Mouse (Mus musculus) embryonic facial prominence, embryonic 15.5 days (tissue): Measurements from ENCODE around the gene Smug1. TPM values are rescaled to one million over a fixed set of nuclear protein-coding genes. Genes with fewer than 3 reads are reported as not detected.
A peak's percentile ranks its signal among the peaks of the same experiment; 100 is the strongest.

Experiments used
- ATAC-seq: fragments of 200-750 bp; cut with Nextera tagmentation; 2 replicates; pipeline ENCODE4 v1.8.0; 2017; ENCODE audit warnings: low read depth, moderate TSS enrichment; ENCODE audit not compliant: insufficient number of reproducible peaks, low FRiP score, low TSS enrichment
- H3K27ac ChIP-seq: fragments of 300-500 bp; sonication (generic); replicated peaks from 2 replicates; pipeline ENCODE4 v1.5.1; 2015; ENCODE audit warnings: mild to moderate bottlenecking, inconsistent platforms
- H3K27me3 ChIP-seq: fragments of 300-500 bp; sonication (generic); 2 replicates; pipeline ENCODE4 v1.6.1; 2015; ENCODE audit warnings: inconsistent platforms
- H3K36me3 ChIP-seq: fragments of 300-500 bp; sonication (generic); 2 replicates; pipeline ENCODE4 v1.6.1; 2015; ENCODE audit warnings: mild to moderate bottlenecking, inconsistent platforms
- H3K4me1 ChIP-seq: fragments of 300-500 bp; sonication (generic); 2 replicates; pipeline ENCODE4 v1.6.1; 2015; ENCODE audit warnings: inconsistent platforms
- H3K4me2 ChIP-seq: fragments of 300-500 bp; sonication (generic); replicated peaks from 2 replicates; pipeline ENCODE4 v1.6.1; 2015; ENCODE audit warnings: mild to moderate bottlenecking, inconsistent platforms
- H3K4me3 ChIP-seq: fragments of 300-500 bp; sonication (generic); replicated peaks from 2 replicates; pipeline ENCODE4 v1.5.1; 2015; ENCODE audit warnings: mild to moderate bottlenecking, inconsistent platforms
- H3K9ac ChIP-seq: fragments of 300-500 bp; sonication (generic); 2 replicates; pipeline ENCODE4 v1.6.1; 2015; ENCODE audit warnings: inconsistent platforms
- H3K9me3 ChIP-seq: fragments of 300-500 bp; sonication (generic); replicated peaks from 2 replicates; pipeline ENCODE4 v1.6.1; 2016; ENCODE audit warnings: inconsistent platforms
- WGBS: fragments of 180-500 bp; shearing (Covaris S2); methylation state at CpG from one replicate; pipeline ENCODE4 v1.1.7; 2015; 5-methylcytosine and 5-hydroxymethylcytosine counted together
- polyA plus RNA-seq: library from polyadenylated mRNA; unstranded; fragments of >200 nt; fragmentation: Nextera tagmentation; extraction: Ambion mirVana; gene quantifications from 2 replicates; pipeline ENCODE4 v1.2.1, GENCODE M21; 2015

Gene Smug1
- polyA plus RNA-seq, 1 experiment from 2014 or later = 17.9 TPM

DNA sequence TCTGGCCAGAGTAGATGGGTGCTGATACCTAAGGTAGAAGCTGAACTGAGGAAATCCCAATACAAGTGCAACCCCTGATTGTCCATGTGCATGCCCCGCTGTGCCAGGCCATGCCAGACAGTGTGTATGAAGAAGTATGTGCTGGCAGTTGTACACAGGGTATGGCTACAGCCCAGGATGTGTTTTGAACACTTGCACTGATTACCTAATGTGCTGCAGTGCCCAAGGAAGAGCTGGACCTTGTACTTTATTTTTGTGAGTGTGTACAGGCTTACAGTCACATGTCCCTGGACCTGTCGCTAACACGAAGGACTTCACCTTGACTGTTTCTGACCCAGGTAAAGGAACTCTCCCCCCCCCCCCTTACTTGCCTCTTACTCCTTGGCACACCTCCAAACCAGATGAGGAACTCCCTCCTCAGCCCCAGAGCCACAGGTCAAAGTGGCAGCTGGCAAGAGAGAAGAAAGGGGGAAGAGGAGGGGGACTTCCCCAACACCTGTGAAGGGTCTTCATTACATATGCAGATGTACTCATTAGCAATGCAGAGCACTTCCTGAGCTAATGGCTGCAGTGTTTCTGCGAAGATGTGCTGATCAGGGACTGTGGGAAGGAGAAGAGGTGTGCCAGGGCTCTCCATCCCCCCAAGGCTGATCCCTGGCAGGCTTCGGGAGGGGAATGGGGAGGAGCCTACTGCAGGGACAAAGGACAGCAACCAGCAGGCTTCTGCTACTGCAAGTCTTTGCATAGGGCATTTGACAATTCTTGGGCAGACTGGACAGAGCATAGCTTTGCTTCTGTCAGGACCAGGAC is 32.4 kb downstream of the Smug1 start:
- no peak overlapping the region for H3K4me3 ChIP-seq
- ATAC-seq = no peak
- no peak overlapping the region for H3K27ac ChIP-seq
- H3K36me3 ChIP-seq = no peaks in the 10 kb centered on the region
- 31% methylated on average over 5 of the region's 5 CpGs for WGBS
- peaks cover 59% of the 10 kb centered on the region for H3K27me3 ChIP-seq
- no peak overlapping the region for H3K4me2 ChIP-seq
- no peaks in the 10 kb centered on the region for H3K9me3 ChIP-seq
- no peak overlapping the region for H3K9ac ChIP-seq
- peaks cover 11% of the 10 kb centered on the region for H3K4me1 ChIP-seq

DNA sequence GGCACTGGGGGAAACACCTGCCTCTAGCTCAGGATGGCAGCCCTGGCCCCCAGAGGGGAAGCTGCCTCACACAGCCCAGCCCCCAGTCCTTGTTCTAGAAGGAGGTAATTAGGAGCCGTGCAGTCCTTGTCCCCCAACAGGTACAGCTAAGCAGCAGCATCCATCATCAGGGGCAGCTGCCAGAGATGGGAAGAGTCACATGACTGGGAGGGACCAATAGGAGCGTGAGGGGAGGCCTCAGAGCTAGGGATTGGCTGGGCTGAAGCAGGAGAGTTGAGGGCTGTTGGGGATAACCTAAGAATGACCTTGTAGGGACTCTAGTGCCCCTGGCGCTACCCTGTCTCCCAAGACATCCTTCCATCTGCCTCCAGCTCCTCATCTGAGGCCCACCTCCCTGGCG is 33.1 kb downstream of the Smug1 start:
- no peak overlapping the region for H3K4me2 ChIP-seq
- peaks cover 18% of the 10 kb centered on the region for H3K4me1 ChIP-seq
- WGBS = 20% methylated on average over 4 of the region's 4 CpGs
- no peak overlapping the region for H3K4me3 ChIP-seq
- H3K9ac ChIP-seq = no peak overlapping the region
- no peaks in the 10 kb centered on the region for H3K9me3 ChIP-seq
- no peak for ATAC-seq
- no peak overlapping the region for H3K27ac ChIP-seq
- no peaks in the 10 kb centered on the region for H3K36me3 ChIP-seq
- peaks cover 52% of the 10 kb centered on the region for H3K27me3 ChIP-seq

DNA sequence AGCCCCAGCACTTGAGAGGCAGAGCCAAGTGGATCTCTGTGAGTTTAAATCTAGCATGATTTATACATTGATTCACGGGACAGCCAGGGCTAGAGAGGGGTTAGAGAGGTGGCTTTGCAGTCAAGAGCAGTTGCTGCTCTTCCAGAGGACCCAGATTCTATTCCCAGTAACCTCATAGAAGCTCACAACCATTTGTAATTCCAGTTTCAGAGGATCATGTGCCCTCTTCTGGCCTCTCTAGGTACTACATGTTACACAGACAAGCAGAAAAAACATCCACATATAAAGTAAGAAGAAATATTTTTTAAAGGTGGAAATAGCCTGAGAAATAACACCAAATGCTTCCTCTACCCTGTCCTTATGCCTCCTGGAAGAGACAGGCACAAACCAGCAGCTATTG is 36.2 kb downstream of the Smug1 start:
- ATAC-seq = no peak
- H3K4me2 ChIP-seq = no peak overlapping the region
- no peaks in the 10 kb centered on the region for H3K36me3 ChIP-seq
- 63% methylated on average over 1 of the region's 1 CpGs for WGBS
- no peaks in the 10 kb centered on the region for H3K9me3 ChIP-seq
- H3K27ac ChIP-seq = no peak overlapping the region
- H3K4me1 ChIP-seq = peaks cover 32% of the 10 kb centered on the region
- no peak overlapping the region for H3K4me3 ChIP-seq
- H3K27me3 ChIP-seq = peaks cover 26% of the 10 kb centered on the region
- no peak overlapping the region for H3K9ac ChIP-seq

DNA sequence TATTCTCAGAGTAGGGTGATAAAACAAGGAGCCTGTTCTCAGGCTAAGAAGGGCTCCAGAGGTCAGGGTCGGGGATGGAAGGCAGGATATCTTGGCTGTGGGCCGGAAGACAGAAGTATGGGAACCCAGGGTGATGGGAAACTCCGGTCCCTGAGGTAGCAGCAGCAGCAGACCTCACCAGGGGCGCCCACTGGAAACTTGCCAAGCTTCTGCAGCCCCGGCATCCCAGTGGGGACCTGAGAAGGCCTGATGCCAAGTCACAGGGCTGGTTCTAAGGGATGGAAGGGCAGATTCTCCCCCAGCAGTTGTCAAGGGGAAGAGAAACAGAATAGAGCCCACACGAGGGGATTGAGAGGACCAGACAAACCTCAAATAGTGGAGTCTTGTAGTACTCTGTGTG is 37.6 kb downstream of the Smug1 start:
- no peak overlapping the region for H3K9ac ChIP-seq
- no peaks in the 10 kb centered on the region for H3K36me3 ChIP-seq
- H3K27ac ChIP-seq = peak overlapping the region; percentile 34; the same call in 1 of the 2 replicates
- no peaks in the 10 kb centered on the region for H3K9me3 ChIP-seq
- H3K4me2 ChIP-seq = no peak overlapping the region
- H3K4me1 ChIP-seq = peaks cover 22% of the 10 kb centered on the region
- no peak for ATAC-seq
- H3K27me3 ChIP-seq = peaks cover 26% of the 10 kb centered on the region
- 26% methylated on average over 6 of the region's 6 CpGs for WGBS
- H3K4me3 ChIP-seq = no peak overlapping the region

DNA sequence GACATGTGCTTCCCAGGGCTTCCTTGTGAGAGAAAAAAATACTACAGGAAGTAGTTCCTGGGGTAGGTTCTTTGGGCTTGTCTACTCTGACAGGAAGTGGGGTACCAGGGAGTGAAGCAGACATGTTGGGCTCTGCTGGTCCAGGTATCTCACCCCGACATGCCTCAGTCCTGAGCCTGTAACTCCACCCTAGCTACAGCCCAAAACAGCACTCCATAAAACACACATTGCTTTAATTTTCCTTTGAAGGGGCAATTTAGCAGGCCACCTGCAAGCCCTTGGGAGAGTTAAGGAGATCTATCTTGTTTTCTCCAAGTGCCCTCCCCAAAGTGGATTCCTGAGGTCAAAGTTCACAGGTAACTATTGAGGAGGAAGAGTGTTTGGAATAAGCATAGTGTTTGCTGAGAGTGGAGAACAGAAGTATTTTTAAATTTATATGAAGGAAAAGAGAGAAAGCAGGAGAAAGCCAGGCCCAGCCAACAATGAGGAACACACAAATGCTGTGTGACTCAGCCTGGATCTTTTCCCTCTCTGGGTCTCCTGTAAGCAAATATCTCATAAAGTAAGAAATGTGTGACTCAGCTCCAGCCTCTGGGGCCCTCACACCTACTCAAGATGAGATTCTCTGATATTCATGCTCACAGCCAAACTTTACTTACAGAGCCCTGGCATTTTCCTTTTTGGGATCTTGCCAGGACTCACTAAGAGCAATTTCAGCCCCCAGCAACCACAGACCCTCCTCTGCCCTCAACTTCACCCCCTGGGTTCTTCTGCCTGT is 38.6 kb downstream of the Smug1 start:
- Histone ChIP-seq H3K4me1 (peaks cover 22% of the 10 kb centered on the region), H3K9ac (no peak overlapping the region), H3K4me2 (no peak overlapping the region), H3K27ac (peak overlapping the region; percentile 44; the same call in 1 of the 2 replicates), H3K27me3 (peaks cover 26% of the 10 kb centered on the region), H3K9me3 (no peaks in the 10 kb centered on the region), H3K36me3 (no peaks in the 10 kb centered on the region), H3K4me3 (no peak overlapping the region)
- WGBS = 23% methylated on average over 1 of the region's 1 CpGs
- ATAC-seq = no peak

DNA sequence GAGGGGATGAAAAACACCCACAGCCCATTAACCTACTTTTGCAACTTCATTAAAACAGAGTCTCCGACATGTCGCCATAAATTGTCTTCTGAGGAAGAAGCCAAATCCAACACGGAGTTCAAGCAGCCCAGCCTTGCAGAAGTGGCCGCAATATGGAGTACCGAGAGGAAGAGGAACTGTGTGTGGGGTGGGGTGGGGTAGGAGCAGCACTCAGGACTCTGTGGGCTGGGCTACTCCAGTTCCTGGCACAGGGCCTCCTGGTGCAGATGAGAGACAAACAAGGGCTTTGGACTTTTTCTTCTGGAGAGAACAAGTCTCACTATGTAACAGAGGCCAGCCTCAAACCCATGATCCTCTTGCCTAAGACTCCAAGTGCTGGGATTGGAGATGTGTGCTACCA is 40.9 kb downstream of the Smug1 start:
- Histone ChIP-seq H3K9ac (no peak overlapping the region), H3K9me3 (no peaks in the 10 kb centered on the region), H3K4me2 (no peak overlapping the region), H3K4me3 (no peak overlapping the region), H3K4me1 (peaks cover 26% of the 10 kb centered on the region), H3K36me3 (no peaks in the 10 kb centered on the region), H3K27me3 (peaks cover 27% of the 10 kb centered on the region), H3K27ac (0 out of 2 replicates have a peak overlapping the region, but pooled peaks have one; percentile 5)
- ATAC-seq = no peak
- WGBS = 76% methylated on average over 5 of the region's 5 CpGs

DNA sequence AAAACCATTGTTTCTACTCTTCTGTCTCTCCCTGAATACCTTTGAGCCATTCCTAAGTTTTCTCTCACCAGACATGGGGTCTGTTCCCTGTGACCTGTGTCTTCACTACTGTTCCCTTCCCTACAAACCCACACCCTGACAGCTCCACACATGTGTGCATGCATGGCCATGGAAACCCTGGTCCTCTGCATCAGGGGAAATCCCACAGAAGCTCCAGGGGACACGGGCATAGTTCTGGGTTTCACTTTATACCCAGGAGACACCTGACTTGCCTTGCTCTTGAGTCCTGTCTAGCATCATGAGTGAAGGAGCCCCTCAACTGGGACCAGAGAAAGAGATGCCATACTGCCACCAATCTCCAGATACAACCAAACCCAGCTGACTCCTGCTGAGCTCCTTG is 42.6 kb downstream of the Smug1 start:
- 70% methylated on average over 1 of the region's 1 CpGs for WGBS
- Histone ChIP-seq H3K36me3 (no peaks in the 10 kb centered on the region), H3K9ac (no peak overlapping the region), H3K27me3 (peaks cover 29% of the 10 kb centered on the region), H3K9me3 (no peaks in the 10 kb centered on the region), H3K4me2 (no peak overlapping the region), H3K4me1 (peaks cover 38% of the 10 kb centered on the region), H3K27ac (no peak overlapping the region), H3K4me3 (no peak overlapping the region)
- no peak for ATAC-seq

DNA sequence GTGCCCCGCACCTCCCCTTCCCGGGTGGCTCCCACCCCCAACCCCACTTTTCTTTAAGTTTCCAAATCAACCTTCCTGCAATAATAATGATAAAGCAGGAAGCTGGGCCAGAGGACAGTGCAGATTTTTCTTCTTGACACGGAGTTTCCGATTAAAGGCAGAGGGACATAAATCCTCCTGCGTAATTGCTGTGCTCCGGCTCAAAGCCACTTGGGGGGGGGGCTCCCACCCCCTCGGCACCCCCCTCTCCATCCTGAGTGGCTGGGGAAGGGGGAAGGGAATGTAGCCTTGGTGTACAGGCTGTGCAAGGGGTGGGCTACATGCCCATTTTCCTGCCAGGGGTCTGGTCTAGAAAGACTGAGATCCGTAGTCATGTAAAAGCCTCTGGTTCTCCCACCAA is 43.5 kb downstream of the Smug1 start:
- Histone ChIP-seq H3K27me3 (peaks cover 29% of the 10 kb centered on the region), H3K9me3 (no peaks in the 10 kb centered on the region)

DNA sequence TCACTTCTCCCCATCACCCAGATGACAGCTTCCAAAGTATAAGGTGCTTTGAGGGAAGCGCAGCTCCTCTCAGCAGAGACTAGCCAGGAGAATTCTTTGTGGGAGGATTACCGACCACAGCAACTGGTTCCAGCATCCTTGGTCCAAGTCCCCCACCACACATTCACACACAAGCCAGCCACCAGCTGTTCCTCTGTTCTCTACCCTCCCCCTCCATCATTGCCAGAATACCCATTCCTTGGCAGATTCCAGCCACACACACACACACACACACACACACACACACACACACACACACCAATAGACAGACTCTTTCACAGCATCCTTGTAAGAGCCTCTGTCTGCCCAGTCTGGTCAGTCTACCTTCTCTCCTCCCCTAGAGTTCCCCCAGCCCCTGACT is 44.5 kb downstream of the Smug1 start:
- Histone ChIP-seq H3K4me3 (no peak overlapping the region), H3K27me3 (peaks cover 36% of the 10 kb centered on the region), H3K4me1 (peaks cover 21% of the 10 kb centered on the region), H3K27ac (no peak overlapping the region), H3K9me3 (no peaks in the 10 kb centered on the region), H3K36me3 (no peaks in the 10 kb centered on the region), H3K4me2 (no peak overlapping the region), H3K9ac (no peak overlapping the region)
- 34% methylated on average over 2 of the region's 2 CpGs for WGBS
- ATAC-seq = no peak; the same call in 1 of the 2 replicates

More for the DNA sequence above, 43.5 kb downstream of the Smug1 start:
- WGBS = 52% methylated on average over 8 of the region's 8 CpGs
- Histone ChIP-seq H3K4me2 (no peak overlapping the region), H3K4me1 (peaks cover 30% of the 10 kb centered on the region), H3K9ac (no peak overlapping the region), H3K36me3 (no peaks in the 10 kb centered on the region), H3K4me3 (no peak overlapping the region), H3K27ac (no peak overlapping the region)
- no peak for ATAC-seq

DNA sequence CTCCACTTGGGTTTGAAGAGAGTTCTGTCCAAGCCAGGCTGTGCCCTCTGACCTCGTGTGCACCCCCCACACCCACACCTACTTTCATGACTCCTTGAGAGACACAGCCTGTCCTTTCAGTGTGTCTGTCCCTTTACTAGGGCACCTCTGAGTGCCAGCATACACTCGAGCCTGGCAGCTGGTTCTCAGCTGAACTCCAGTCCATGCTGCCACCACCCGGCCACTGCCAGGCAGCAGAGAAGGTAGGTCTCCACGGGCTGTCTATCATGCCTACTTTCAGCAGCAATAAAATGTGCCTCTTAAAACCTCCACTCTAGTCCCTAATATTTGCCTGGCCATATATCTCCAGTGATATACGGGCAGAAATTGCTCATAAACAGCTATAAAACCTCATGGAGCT is 45.5 kb downstream of the Smug1 start:
- no peak overlapping the region for H3K9ac ChIP-seq
- H3K27me3 ChIP-seq = peaks cover 40% of the 10 kb centered on the region
- H3K27ac ChIP-seq = no peak overlapping the region
- H3K36me3 ChIP-seq = no peaks in the 10 kb centered on the region
- no peak overlapping the region for H3K4me2 ChIP-seq
- 39% methylated on average over 5 of the region's 5 CpGs for WGBS
- no peaks in the 10 kb centered on the region for H3K9me3 ChIP-seq
- H3K4me1 ChIP-seq = peaks cover 24% of the 10 kb centered on the region
- H3K4me3 ChIP-seq = no peak overlapping the region
- ATAC-seq = no peak

DNA sequence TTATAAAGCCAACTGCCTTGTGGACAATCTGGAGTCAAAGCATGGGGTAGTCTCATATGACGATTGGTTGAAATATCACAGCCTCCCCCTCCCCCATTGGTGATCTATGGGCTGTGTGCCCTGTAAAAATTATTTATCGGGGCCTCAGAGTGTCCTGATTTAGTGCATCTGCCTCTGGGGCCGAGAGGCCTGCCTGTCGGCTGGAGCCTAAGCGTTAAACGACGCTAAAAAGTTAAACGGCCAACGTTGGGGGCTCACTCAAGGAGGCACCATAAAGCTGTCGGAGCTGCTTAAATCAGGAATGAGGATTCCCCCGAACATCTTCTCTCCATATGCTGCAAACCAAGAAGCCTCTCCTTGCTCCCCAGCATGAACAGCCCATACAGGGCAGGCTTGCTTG is 46.3 kb downstream of the Smug1 start:
- H3K4me3 ChIP-seq = no peak overlapping the region
- H3K36me3 ChIP-seq = no peaks in the 10 kb centered on the region
- peaks cover 44% of the 10 kb centered on the region for H3K27me3 ChIP-seq
- ATAC-seq = no peak
- H3K4me2 ChIP-seq = no peak overlapping the region
- H3K4me1 ChIP-seq = peaks cover 32% of the 10 kb centered on the region
- 0 out of 2 replicates have a peak overlapping the region, but pooled peaks have one; percentile 35 for H3K27ac ChIP-seq
- H3K9ac ChIP-seq = no peak overlapping the region
- no peaks in the 10 kb centered on the region for H3K9me3 ChIP-seq
- WGBS = 45% methylated on average over 11 of the region's 11 CpGs
